Mouse (Mus musculus) mouse embryonic stem cell (cell line): ENCODE data around the gene Shroom3.

Experiments
- in situ Hi-C, 2 experiments: fragments of 300-500 bp; cut with MboI; formaldehyde crosslinking; loops; 1 replicate in 1 of 2; 3 replicates in 1 of 2; pipeline ENCODE4 v1.14.3; 2019 to 2020; ENCODE audit warnings: low sequenced_read_pairs in 2 of 2, low pct_unique_long_range_greater_than_20kb in 1 of 2, mixed read lengths in 1 of 2; ENCODE audit not compliant: unreplicated experiment in 1 of 2

The Shroom3 gene

GRCm38 (mm10) chr5:92693744-92694143 is 10.5 kb downstream of the Shroom3 start:
- in situ Hi-C loops = no loop called here

GRCm38 (mm10) chr5:92694316-92694995 is 11.2 kb downstream of the Shroom3 start:
- in situ Hi-C loops = no loop called here

GRCm38 (mm10) chr5:92698131-92698836 is 15.0 kb downstream of the Shroom3 start:
- in situ Hi-C loops = no loop called here

- in situ Hi-C loops = no loop called here
Observed at GRCm38 (mm10) chr5:92698837-92699529, 15.7 kb downstream of the Shroom3 start.

- in situ Hi-C loops = no loop called here
Observed at GRCm38 (mm10) chr5:92701750-92702149, 18.5 kb downstream of the Shroom3 start.

GRCm38 (mm10) chr5:92703671-92704070 is 20.4 kb downstream of the Shroom3 start:
- in situ Hi-C loops = no loop called here

GRCm38 (mm10) chr5:92707921-92708491 is 24.8 kb downstream of the Shroom3 start:
- in situ Hi-C loops = no loop called here

- in situ Hi-C loops = no loop called here
Observed at GRCm38 (mm10) chr5:92710779-92711178, 27.5 kb downstream of the Shroom3 start.

- in situ Hi-C loops = no loop called here
Observed at GRCm38 (mm10) chr5:92711666-92712290, 28.5 kb downstream of the Shroom3 start.

GRCm38 (mm10) chr5:92712621-92713395 is 29.6 kb downstream of the Shroom3 start:
- in situ Hi-C loops = no loop called here

- in situ Hi-C loops = loop anchor here in 1 of 2 experiments (5.0 kb wide), 1 partner anchor 33 kb away; the partner anchor contains the start of gene Shroom3
Observed at GRCm38 (mm10) chr5:92714886-92715285, 31.7 kb downstream of the Shroom3 start.

GRCm38 (mm10) chr5:92715319-92715718 is 32.1 kb downstream of the Shroom3 start:
- in situ Hi-C loops = loop anchor here in 1 of 2 experiments (5.0 kb wide), 1 partner anchor 33 kb away; the partner anchor contains the start of gene Shroom3

- in situ Hi-C loops = loop anchor here in 1 of 2 experiments (5.0 kb wide), 1 partner anchor 34 kb away; the partner anchor contains the start of gene Shroom3
Observed at GRCm38 (mm10) chr5:92715890-92716289, 32.7 kb downstream of the Shroom3 start.

- in situ Hi-C loops = loop anchor here in 1 of 2 experiments (5.0 kb wide), 1 partner anchor 36 kb away; the partner anchor contains the start of gene Shroom3
Observed at GRCm38 (mm10) chr5:92717666-92718360, 34.6 kb downstream of the Shroom3 start.

- in situ Hi-C loops = loop anchor here in 1 of 2 experiments (5.0 kb wide), 1 partner anchor 37 kb away; the partner anchor contains the start of gene Shroom3
Observed at GRCm38 (mm10) chr5:92718856-92719255, 35.6 kb downstream of the Shroom3 start.

GRCm38 (mm10) chr5:92721610-92722009 is 38.4 kb downstream of the Shroom3 start:
- in situ Hi-C loops = loop anchor here (10.0 kb wide), 2 partner anchors 233 to 253 kb away; no protein-coding TSS in a partner anchor

GRCm38 (mm10) chr5:92725935-92726334 is 42.7 kb downstream of the Shroom3 start:
- in situ Hi-C loops = loop anchor here (10.0 kb wide), 2 partner anchors 229 to 249 kb away; no protein-coding TSS in a partner anchor
